Mouse (Mus musculus) telencephalon, adult 2 months (tissue): ENCODE results near the gene Akr1d1.

Source experiments
- DNase-seq: peaks from one replicate; pipeline ENCODE4 v3.0.0-alpha.2; 2011; ENCODE audit warnings: low read depth, low spot score

Akr1d1 gene

GRCm38 (mm10) chr6:37617431-37618011 lies 87.5 kb downstream of the Akr1d1 start:
- DNase-seq, result no peak
